Mouse (Mus musculus) frontal cortex, postnatal 25 days (tissue): ENCODE data around the gene Gm20521.
"Not testable (repeated sequence)": the region's sequence is repeated elsewhere in the genome, so short reads cannot be mapped to it uniquely, and the experiment has no call there.

ENCODE experiments used
- DNase-seq, 2 experiments: peaks; one replicate each; pipeline ENCODE4 v3.0.0; 2022; ENCODE audit warnings: low spot score in 2 of 2

The Gm20521 gene

GRCm38 (mm10) chr14:54936831-54937160 lies 53.6 kb downstream of the Gm20521 start:
- DNase-seq, result no peak

DNA sequence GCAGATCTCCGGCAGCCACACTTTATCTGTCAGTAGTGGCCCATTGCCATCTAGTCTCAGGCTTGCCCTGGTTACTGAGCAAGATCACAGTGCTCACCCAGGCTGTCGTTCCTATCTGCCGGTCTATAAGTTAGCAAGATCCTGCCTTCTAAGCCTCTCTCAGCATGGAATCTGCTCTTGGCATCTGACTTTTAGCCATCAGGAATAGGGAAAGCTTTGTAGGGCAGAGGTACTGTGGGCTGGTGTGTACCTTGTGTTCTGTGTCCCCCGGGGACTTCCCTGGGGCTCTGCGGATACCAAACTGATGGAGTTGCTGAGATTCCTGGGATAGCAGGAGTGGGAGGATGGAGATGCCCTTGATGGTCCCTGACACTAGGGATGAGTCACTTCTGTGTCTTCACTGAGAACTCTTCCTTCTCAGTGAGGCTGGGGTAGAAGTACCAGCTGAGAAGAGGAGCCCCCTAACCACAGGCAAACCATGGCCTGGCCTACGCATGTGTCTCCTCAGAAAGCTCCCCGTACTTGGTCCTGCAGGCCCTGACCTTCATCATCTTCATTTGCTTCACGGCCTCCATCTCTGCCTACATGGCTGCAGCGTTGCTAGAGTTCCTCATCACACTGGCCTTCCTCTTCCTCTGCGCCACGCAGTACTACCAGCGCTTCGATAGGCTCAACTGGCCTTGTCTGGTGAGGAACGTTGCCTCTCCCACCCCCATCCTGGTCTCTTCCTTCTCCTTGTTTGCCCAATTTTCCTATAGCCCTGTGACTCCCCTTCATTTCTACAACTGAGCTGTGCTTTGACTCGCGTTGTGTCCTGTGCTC lies 54.3 kb downstream of the Gm20521 start:
- DNase-seq, result no peak

- no peak for DNase-seq
These were observed 55.4 kb downstream of the Gm20521 start for GRCm38 (mm10) chr14:54938431-54939219.

- DNase-seq, result peak; percentile 25 to 43
These were observed 56.4 kb downstream of the Gm20521 start for GRCm38 (mm10) chr14:54939434-54940175.

GRCm38 (mm10) chr14:54940176-54940530 lies 56.9 kb downstream of the Gm20521 start:
- DNase-seq, result no peak

GRCm38 (mm10) chr14:54941024-54941978 lies 58.1 kb downstream of the Gm20521 start:
- DNase-seq, result no peak

DNA sequence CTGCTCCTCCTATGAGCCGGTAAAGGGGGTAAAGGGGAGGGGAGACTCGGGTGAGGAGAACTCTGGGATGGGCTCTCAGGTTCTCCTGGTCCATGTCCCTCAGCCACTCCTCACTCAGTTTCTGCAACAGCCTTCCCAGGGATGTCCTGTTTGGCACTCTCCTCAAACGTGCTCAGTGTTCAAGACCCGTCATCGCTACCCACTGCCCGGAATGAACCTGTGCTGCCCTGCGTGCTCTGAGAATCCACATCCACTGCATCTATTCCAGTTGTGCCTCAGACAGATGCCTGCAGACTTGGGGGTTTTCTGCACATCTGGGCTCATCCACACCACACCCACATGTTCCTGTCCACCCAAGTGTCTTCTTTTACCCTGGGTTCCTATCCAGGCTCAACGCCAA lies 59.2 kb downstream of the Gm20521 start:
- no peak for DNase-seq

- DNase-seq, result no peak
These were observed 60.7 kb downstream of the Gm20521 start for GRCm38 (mm10) chr14:54943971-54944370.

- DNase-seq, result no peak
These were observed 61.7 kb downstream of the Gm20521 start for GRCm38 (mm10) chr14:54944939-54945338.

GRCm38 (mm10) chr14:54945975-54946704 lies 62.9 kb downstream of the Gm20521 start:
- DNase-seq, result no peak

DNA sequence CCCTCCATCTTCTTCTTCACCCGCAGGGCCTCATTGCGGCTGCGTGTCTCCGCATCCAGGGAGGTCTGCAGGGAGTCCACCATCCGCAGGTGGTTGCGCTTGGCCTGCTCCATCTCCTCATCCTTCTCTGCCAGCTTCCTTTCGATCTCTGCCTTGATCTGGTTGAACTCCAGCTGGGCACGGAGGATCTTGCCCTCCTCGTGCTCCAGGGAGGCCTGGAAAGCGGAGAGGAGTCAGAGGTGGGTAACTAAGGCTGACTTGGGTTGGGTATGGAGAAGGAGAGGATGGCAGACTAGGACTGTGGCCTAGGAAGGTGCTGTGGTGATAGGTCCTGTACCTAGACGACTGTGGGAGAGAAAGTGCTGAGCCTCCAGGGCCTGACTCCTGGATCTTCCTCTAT lies 63.8 kb downstream of the Gm20521 start:
- not testable (repeated sequence) for DNase-seq
